In the genomic region with DNA sequence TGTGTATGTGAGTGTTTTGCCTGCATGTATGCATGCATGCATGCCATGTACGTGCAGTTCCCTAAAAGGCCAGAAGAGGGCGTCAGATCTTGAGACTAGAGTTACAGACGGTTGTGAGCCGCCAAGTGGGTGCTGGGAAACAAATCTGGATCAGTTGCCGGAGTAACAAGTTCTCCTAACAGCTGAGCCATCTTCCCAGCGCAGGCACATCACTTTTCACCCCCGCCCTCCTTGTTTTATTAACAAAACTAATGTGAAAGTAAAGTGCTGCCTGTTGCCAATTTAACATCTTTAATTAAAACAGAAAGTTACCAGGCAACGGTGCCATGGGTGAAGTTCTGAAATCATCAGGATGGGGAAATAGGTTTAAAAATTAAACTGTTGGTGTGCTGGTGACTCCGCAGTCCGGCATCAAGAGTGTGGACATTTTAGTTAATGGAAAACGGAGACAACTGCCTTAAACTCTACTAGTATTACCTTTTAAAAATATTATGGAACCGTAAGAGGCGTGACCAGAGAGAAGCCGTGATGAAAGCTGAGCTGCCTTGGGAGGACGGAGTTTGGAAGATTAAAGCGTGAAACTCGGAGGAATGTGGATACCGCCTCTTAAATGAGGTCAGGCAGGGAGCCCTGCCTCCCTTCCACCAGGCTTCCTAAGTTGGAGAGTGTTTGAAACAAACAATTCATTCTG, we compare ENCODE assay signal across 12 mouse cellular contexts.
DNase-seq lines count a peak whose midpoint lies in the region; ATAC-seq and TF ChIP-seq lines count a peak whose summit lies in the region.
"Had no signal": no experiment of that assay in that cellular context is flagged by ENCODE, and none has a peak within 500 bp of the region (broad histone marks: within the 10 kb centered on the region; RNA-seq: fewer than 3 reads in every experiment).

No protein-coding gene starts in this region.

- TF ChIP-seq CTCF in heart, adult 2 months (IDR thresholded peaks at IDR 0.05), result peak; percentile 25

- no peak for DNase-seq in heart, adult 2 months
- DNase-seq in heart, postnatal 25 days (ENCODE audit: low spot score), result no peak
- peak; percentile 25 for DNase-seq in NIH3T3 (ENCODE audit: low read depth)
- peak; percentile 66 to 76 for DNase-seq in kidney, adult 8-10 months
- peak; percentile 61 for DNase-seq in lung, postnatal 10 days
- no peak for DNase-seq in c-Kit-positive CD71-positive TER-119-positive erythroid progenitor cells, embryonic 14.5 days (ENCODE audit: low spot score)
- DNase-seq in adrenal gland, postnatal 25 days, result no peak
- DNase-seq: heart, postnatal 36 days; liver, embryonic 13.5 days had no signal

- TF ChIP-seq POLR2A in heart, adult 2 months (IDR thresholded peaks at IDR 0.05; ENCODE audit: insufficient read depth, low read depth, low read length), result no peak

- no peak for TF ChIP-seq EP300 in heart, adult 2 months (IDR thresholded peaks at IDR 0.05; ENCODE audit: insufficient read depth, low read depth, low read length)

- no peak overlapping the region for H3K4me3 ChIP-seq in heart, adult 2 months
- no peak overlapping the region for H3K4me3 ChIP-seq in heart, embryonic 11.5 days (ENCODE audit: low read depth, low read length)
- H3K4me3 ChIP-seq: forebrain, embryonic 10.5 days; liver, embryonic 13.5 days; neural tube, embryonic 13.5 days had no signal

- no peak overlapping the region for H3K9ac ChIP-seq in heart, adult 2 months (ENCODE audit: low read depth, low read length)
- H3K9ac ChIP-seq in heart, embryonic 11.5 days (ENCODE audit: low read depth, low read length), result no peak overlapping the region
- H3K9ac ChIP-seq: liver, embryonic 13.5 days; neural tube, embryonic 13.5 days had no signal

- H3K27me3 ChIP-seq in heart, adult 2 months (ENCODE audit: control insufficient read depth, insufficient read depth, low read length), result no peaks in the 10 kb centered on the region
- H3K27me3 ChIP-seq in heart, embryonic 11.5 days (ENCODE audit: control insufficient read depth, insufficient read depth, low read length), result no peaks in the 10 kb centered on the region
- H3K27me3 ChIP-seq: liver, embryonic 13.5 days; neural tube, embryonic 13.5 days had no signal

- no peak for ATAC-seq in heart, embryonic 11.5 days (replicated peaks; ENCODE audit: insufficient number of reproducible peaks, low FRiP score, low TSS enrichment)

- no peaks in the 10 kb centered on the region for H3K36me3 ChIP-seq in heart, adult 2 months (ENCODE audit: control insufficient read depth, insufficient read depth, low read length)
- H3K36me3 ChIP-seq in heart, embryonic 11.5 days (ENCODE audit: control insufficient read depth, insufficient read depth, low read length), result no peaks in the 10 kb centered on the region
- H3K36me3 ChIP-seq: forebrain, embryonic 10.5 days; liver, embryonic 13.5 days; neural tube, embryonic 13.5 days had no signal

- WGBS in heart, adult 2 months, result 78% methylated on average over 18 of the region's 18 CpGs
- 73% methylated on average over 18 of the region's 18 CpGs for WGBS in heart, embryonic 11.5 days (ENCODE audit: insufficient replicate concordance)

- no peaks in the 10 kb centered on the region for H3K79me2 ChIP-seq in heart, adult 2 months (replicated peaks; ENCODE audit: control insufficient read depth, insufficient read depth, low read length)

- H3K4me2 ChIP-seq in heart, embryonic 11.5 days, result no peak overlapping the region
- H3K4me2 ChIP-seq: liver, embryonic 13.5 days; neural tube, embryonic 13.5 days had no signal

- 0 out of 2 replicates have a peak, but pooled peaks cover 2% of the 10 kb centered on the region for H3K9me3 ChIP-seq in heart, embryonic 11.5 days (replicated peaks; ENCODE audit: control insufficient read depth, low read length)
- H3K9me3 ChIP-seq: liver, embryonic 13.5 days; neural tube, embryonic 13.5 days had no signal

- no peak overlapping the region for H3K27ac ChIP-seq in heart, adult 2 months
- H3K27ac ChIP-seq in heart, embryonic 11.5 days (ENCODE audit: low read depth, low read length), result no peak overlapping the region
- H3K27ac ChIP-seq: forebrain, embryonic 10.5 days; liver, embryonic 13.5 days; neural tube, embryonic 13.5 days had no signal

- intact Hi-C loops in heart, adult 2 months (cut with DNase I), result no loop called here
- intact Hi-C loops in heart, postnatal 25 days (cut with DNase I), result no loop called here

- H3K4me1 ChIP-seq in heart, adult 2 months (ENCODE audit: control insufficient read depth, insufficient read depth, low read length), result no peaks in the 10 kb centered on the region; the same call in 1 of the 2 replicates
- no peaks in the 10 kb centered on the region for H3K4me1 ChIP-seq in heart, embryonic 11.5 days (ENCODE audit: control insufficient read depth, insufficient read depth, low read length)
- H3K4me1 ChIP-seq: forebrain, embryonic 10.5 days; liver, embryonic 13.5 days; neural tube, embryonic 13.5 days had no signal

Comparison
In these comparisons a context has a peak if more than half of its experiments do, and no peak if none do; other contexts are left out.
1. DNase-seq: peak in NIH3T3 (single experiment), kidney, adult 8-10 months (2 of 2) and lung, postnatal 10 days (single experiment); none in heart, adult 2 months (0 of 2), heart, postnatal 25 days (single experiment), c-Kit-positive CD71-positive TER-119-positive erythroid progenitor cells, embryonic 14.5 days (single experiment) and adrenal gland, postnatal 25 days (single experiment).